Mouse (Mus musculus) embryonic fibroblast, embryonic 13.5 days (primary cell): Measurements from ENCODE around the gene Cfap77.

Source experiments
- CTCF ChIP-seq: IDR thresholded peaks from 2 replicates; pipeline ENCODE4 v1.5.1; 2011; ENCODE audit warnings: mild to moderate bottlenecking, control low read depth, low read length, moderate library complexity, borderline replicate concordance; ENCODE audit not compliant: insufficient read depth
- POLR2A ChIP-seq: IDR thresholded peaks from 2 replicates; pipeline ENCODE4 v1.6.1; 2011; ENCODE audit warnings: low read depth, mild to moderate bottlenecking, control low read depth, low read length, moderate library complexity

DNA sequence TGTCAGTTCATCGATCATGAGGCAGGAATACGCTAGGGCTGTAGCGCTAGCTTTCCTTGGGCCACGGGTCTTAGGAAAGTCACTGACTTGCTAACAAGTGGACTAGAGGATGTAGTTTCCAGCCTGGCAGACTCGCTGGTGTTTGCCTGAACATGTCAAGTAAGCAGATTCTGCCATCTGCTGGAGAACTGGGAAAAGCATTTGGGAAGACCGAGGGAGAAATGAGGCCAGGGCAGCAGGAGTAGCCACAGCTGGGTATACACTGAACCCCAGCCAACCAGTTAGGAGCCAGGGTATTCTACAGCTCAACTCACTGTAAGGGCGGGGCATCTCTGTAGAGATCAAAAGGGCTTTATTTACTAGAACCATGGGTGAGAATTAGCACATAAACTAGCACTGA is 11.5 kb upstream of the Cfap77 start:
- TF ChIP-seq CTCF: no peak
- TF ChIP-seq POLR2A: no peak
